ENCODE assay signal across 21 mouse cellular contexts in genomic region chr4:145230647-145231046, GRCm38 (mm10).
"Had no signal": no experiment of that assay in that cellular context is flagged by ENCODE, and none has a peak within 500 bp of the region (broad histone marks: within the 10 kb centered on the region; RNA-seq: fewer than 3 reads in every experiment).

No protein-coding gene starts in this region.

- H3K27ac ChIP-seq: kidney, embryonic 15.5 days; left cerebral cortex, adult 2 months; limb, embryonic 12.5 days; limb, embryonic 15.5 days; liver, embryonic 14.5 days; midbrain, embryonic 10.5 days; neural tube, embryonic 13.5 days; stomach, embryonic 15.5 days had no signal

- H3K36me3 ChIP-seq: kidney, embryonic 15.5 days; limb, embryonic 12.5 days; limb, embryonic 15.5 days; midbrain, embryonic 10.5 days; neural tube, embryonic 13.5 days; stomach, embryonic 15.5 days had no signal

- H3K4me3 ChIP-seq: kidney, embryonic 15.5 days; left cerebral cortex, adult 2 months; limb, embryonic 12.5 days; limb, embryonic 15.5 days; megakaryocyte, embryonic 14.5 days; midbrain, embryonic 10.5 days; neural tube, embryonic 13.5 days; stomach, embryonic 15.5 days had no signal

- H3K9ac ChIP-seq: kidney, embryonic 15.5 days; limb, embryonic 12.5 days; limb, embryonic 15.5 days; liver, embryonic 14.5 days; neural tube, embryonic 13.5 days; stomach, embryonic 15.5 days had no signal

- H3K4me1 ChIP-seq: kidney, embryonic 15.5 days; limb, embryonic 12.5 days; neural tube, embryonic 13.5 days; stomach, embryonic 15.5 days had no signal

- H3K27me3 ChIP-seq: kidney, embryonic 15.5 days; limb, embryonic 12.5 days; limb, embryonic 15.5 days; megakaryocyte, embryonic 14.5 days; neural tube, embryonic 13.5 days; stomach, embryonic 15.5 days had no signal

- DNase-seq: kidney, adult 11 months; kidney, adult 8-10 months; kidney, postnatal 10 days; kidney, postnatal 36 days; layer of hippocampus, postnatal 36 days; left cerebral cortex, postnatal 4 days; lung, adult 2 months; lung, postnatal 14 days; midbrain, embryonic 14.5 days; retina, postnatal 1 day; thymus, adult 18-20 months; thymus, postnatal 36 days had no signal
